Mouse (Mus musculus): Measurements from ENCODE around the gene F2r.

- TF ChIP-seq CTCF (IDR thresholded peaks at IDR 0.05; ENCODE audit: borderline replicate concordance, extremely low read depth, insufficient read depth, insufficient read length) (no peak), POLR2A (IDR thresholded peaks at IDR 0.05; ENCODE audit: borderline replicate concordance, extremely low read depth, insufficient read depth, insufficient read length, poor library complexity, severe bottlenecking) (no peak)
Measured at GRCm38 (mm10) chr13:95638894-95639293, 20.6 kb upstream of the F2r start.
